Mouse (Mus musculus) R1 (cell line): ENCODE measurements at regions not wholly inside any gene's neighbourhood (a gene's known extent, or its start where the extent isn't known, plus 50 kb on each side); places are given as distances from the start of the nearest gene placed in this dataset.

Experiments
- DNase-seq: peaks from one replicate; pipeline ENCODE4 v3.0.0-alpha.2; 2018; ENCODE audit warnings: low read depth, low spot score

- no peak for DNase-seq
Measured at GRCm38 (mm10) chr17:9910856-9911255, 241.3 kb upstream of the Pabpc6 start.

GRCm38 (mm10) chr17:9907077-9907476 lies 237.6 kb upstream of the Pabpc6 start:
- DNase-seq: peak; percentile 37

- peak; percentile 97 for DNase-seq
Measured at GRCm38 (mm10) chr17:9905501-9906462, 236.3 kb upstream of the Pabpc6 start.

GRCm38 (mm10) chr17:9904525-9904991 lies 235.0 kb upstream of the Pabpc6 start:
- DNase-seq: no peak

GRCm38 (mm10) chr17:9903313-9903712 lies 233.8 kb upstream of the Pabpc6 start:
- DNase-seq: no peak

- DNase-seq: no peak
Measured at GRCm38 (mm10) chr17:9896964-9897363, 227.4 kb upstream of the Pabpc6 start.

GRCm38 (mm10) chr17:9895686-9896082 lies 226.2 kb upstream of the Pabpc6 start:
- peak; percentile 19 for DNase-seq

- peak; percentile 81 for DNase-seq
Measured at GRCm38 (mm10) chr17:9894828-9895685, 225.5 kb upstream of the Pabpc6 start.

- peak; percentile 74 for DNase-seq
Measured at GRCm38 (mm10) chr17:9893966-9894365, 224.4 kb upstream of the Pabpc6 start.

GRCm38 (mm10) chr17:9892776-9893175 lies 223.3 kb upstream of the Pabpc6 start:
- no peak for DNase-seq

GRCm38 (mm10) chr17:9892141-9892540 lies 222.6 kb upstream of the Pabpc6 start:
- peak; percentile 80 for DNase-seq

- DNase-seq: no peak
Measured at GRCm38 (mm10) chr17:9888494-9888893, 219.0 kb upstream of the Pabpc6 start.

GRCm38 (mm10) chr17:9885110-9885509 lies 215.6 kb upstream of the Pabpc6 start:
- DNase-seq: no peak

- no peak for DNase-seq
Measured at GRCm38 (mm10) chr17:9882639-9883226, 213.2 kb upstream of the Pabpc6 start.

- DNase-seq: peak; percentile 16
Measured at GRCm38 (mm10) chr17:9879556-9880206, 210.2 kb upstream of the Pabpc6 start.

- no peak for DNase-seq
Measured at GRCm38 (mm10) chr17:9873695-9874094, 204.2 kb upstream of the Pabpc6 start.

GRCm38 (mm10) chr17:9870237-9870636 lies 200.7 kb upstream of the Pabpc6 start:
- DNase-seq: no peak

GRCm38 (mm10) chr17:9868747-9869281 lies 199.3 kb upstream of the Pabpc6 start:
- no peak for DNase-seq

- peak; percentile 25 for DNase-seq
Measured at GRCm38 (mm10) chr17:9864254-9864653, 194.7 kb upstream of the Pabpc6 start.

GRCm38 (mm10) chr17:9861923-9862854 lies 192.7 kb upstream of the Pabpc6 start:
- DNase-seq: no peak
